Mouse (Mus musculus) bone marrow macrophage, adult 2 months (primary cell): ENCODE results near the gene 2810006K23Rik. TPM values are rescaled to one million over a fixed set of nuclear protein-coding genes. Genes with fewer than 3 reads are reported as not detected.
A peak's percentile ranks its signal among the peaks of the same experiment; 100 is the strongest.
"Not testable (repeated sequence)": the region's sequence is repeated elsewhere in the genome, so short reads cannot be mapped to it uniquely, and the experiment has no call there.

Source experiments
- H3K27ac ChIP-seq: 2 replicates; pipeline ENCODE4 v1.5.1; 2012; ENCODE audit warnings: low read depth, low read length; ENCODE audit not compliant: insufficient read depth
- H3K4me1 ChIP-seq: 2 replicates; pipeline ENCODE4 v1.6.1; 2012; ENCODE audit warnings: low read length; ENCODE audit not compliant: control insufficient read depth, insufficient read depth
- H3K4me3 ChIP-seq: 2 replicates; pipeline ENCODE4 v1.5.1; 2012; ENCODE audit warnings: mild to moderate bottlenecking, low read length, moderate library complexity; ENCODE audit not compliant: insufficient read depth
- CTCF ChIP-seq: IDR thresholded peaks from 2 replicates; pipeline ENCODE4 v1.5.1; 2012; ENCODE audit warnings: low read depth, mild to moderate bottlenecking, low read length, moderate library complexity
- POLR2A ChIP-seq: IDR thresholded peaks from 2 replicates; pipeline ENCODE4 v1.6.1; 2012; ENCODE audit warnings: mild to moderate bottlenecking, low read depth, low read length, borderline replicate concordance
- polyA plus RNA-seq: library from polyadenylated mRNA; stranded (reverse); fragments of >200 nt; gene quantifications from 2 replicates; pipeline ENCODE4 v1.2.4, GENCODE M21; 2012; ENCODE audit not compliant: missing spikeins, insufficient read depth, insufficient read length

The 2810006K23Rik gene
- polyA plus RNA-seq, 1 experiment, result 12.4 TPM

- H3K27ac ChIP-seq, result no peak overlapping the region
- TF ChIP-seq CTCF (no peak), POLR2A (no peak)
- H3K4me1 ChIP-seq, result peaks cover 22% of the 10 kb centered on the region
- no peak overlapping the region for H3K4me3 ChIP-seq
Measured at GRCm38 (mm10) chr5:124355425-124355959, 27.6 kb downstream of the 2810006K23Rik start.

GRCm38 (mm10) chr5:124356695-124357094 lies 28.8 kb downstream of the 2810006K23Rik start:
- TF ChIP-seq POLR2A (no peak), CTCF (no peak)
- Histone ChIP-seq H3K4me1 (peaks cover 12% of the 10 kb centered on the region), H3K4me3 (no peak overlapping the region), H3K27ac (no peak overlapping the region)

- H3K27ac ChIP-seq, result no peak overlapping the region
- no peaks in the 10 kb centered on the region for H3K4me1 ChIP-seq
- TF ChIP-seq POLR2A (no peak), CTCF (no peak)
- no peak overlapping the region for H3K4me3 ChIP-seq
Measured at GRCm38 (mm10) chr5:124359641-124360040, 31.8 kb downstream of the 2810006K23Rik start.

DNA sequence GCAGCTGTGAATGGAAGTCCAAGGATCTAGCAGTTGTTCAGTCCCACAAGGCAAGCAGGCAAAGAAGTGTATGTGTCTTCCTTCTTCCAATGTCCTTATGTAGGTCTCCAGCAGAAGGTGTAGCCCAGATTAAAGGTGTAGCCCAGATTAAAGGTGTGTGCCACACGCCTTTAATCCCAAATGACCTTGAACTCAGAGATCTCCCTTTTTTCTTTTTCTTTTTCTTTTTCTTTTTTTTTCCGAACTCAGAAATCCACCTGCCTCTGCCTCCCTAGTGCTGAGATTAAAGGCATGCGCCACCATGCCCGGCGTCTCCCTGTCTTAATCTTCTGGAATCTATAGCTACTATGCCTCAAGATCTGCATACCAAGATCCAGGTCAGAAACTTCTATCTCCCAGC lies 35.1 kb downstream of the 2810006K23Rik start, which contains the start of gene Cdk2ap1:
Cdk2ap1 (minus strand) TSS at position 101 of the 400 bp plus-strand sequence.
- H3K4me1 ChIP-seq, H3K4me3 ChIP-seq, H3K27ac ChIP-seq: not testable (repeated sequence)

DNA sequence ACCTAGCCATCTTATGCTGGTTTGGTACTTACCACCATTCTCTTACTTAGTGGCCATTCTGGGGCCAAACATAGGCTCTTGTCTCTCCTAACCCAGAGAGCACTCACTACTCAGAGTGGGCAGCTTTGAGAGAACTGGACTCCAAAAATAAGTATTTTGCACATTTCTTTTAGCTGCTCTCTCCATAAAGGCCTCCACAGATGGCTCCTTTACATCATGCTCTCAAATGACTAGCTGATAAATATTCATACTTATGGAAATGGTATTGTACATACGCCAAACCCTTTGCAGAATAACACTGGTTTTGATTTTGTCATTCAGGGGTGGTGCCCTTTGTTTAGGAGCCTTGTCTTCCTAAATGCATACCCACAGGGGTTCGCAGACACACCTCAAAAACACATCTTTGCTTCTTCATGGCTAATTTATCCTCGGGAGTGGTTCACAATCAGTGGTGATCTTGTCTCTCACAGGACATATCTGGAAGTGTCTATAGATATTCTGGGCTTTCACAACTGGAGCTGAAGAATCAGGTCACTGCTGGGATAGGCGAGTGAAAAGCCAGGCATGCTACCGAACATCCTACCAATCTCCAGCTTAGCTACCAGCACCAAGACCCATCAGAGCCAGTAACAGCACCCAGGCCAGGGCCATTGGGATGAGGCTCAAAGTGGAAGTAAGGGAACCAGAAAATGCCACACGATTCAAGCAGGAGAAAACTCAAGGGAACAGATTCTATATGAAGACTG lies 36.5 kb downstream of the 2810006K23Rik start:
- H3K4me3 ChIP-seq, result no peak overlapping the region
- no peak overlapping the region for H3K27ac ChIP-seq
- H3K4me1 ChIP-seq, result peaks cover 6% of the 10 kb centered on the region; the same call in 1 of the 2 replicates
- TF ChIP-seq POLR2A (no peak), CTCF (no peak)

DNA sequence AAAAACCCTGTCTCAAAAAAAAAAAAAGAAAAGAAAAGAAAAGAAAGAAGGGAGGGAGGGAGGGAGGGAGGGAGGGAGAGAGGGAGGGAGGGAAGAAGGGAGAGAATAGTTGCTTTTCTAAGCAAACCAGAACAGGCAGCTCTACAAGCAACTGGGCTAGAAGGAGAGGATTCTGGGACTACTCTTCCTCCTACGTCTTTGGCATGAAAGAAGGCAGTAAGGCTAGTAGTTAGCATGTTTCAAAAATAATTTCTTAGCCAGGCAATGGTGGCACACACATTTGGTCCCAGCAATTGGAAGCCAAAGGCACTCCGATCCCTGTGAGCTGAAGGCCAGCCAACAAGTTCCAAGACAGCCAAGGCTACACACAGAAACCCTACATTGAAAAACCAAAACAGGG lies 37.9 kb downstream of the 2810006K23Rik start:
- TF ChIP-seq CTCF (no peak), POLR2A (no peak)
- peaks cover 6% of the 10 kb centered on the region; the same call in 1 of the 2 replicates for H3K4me1 ChIP-seq
- H3K4me3 ChIP-seq, result no peak overlapping the region
- no peak overlapping the region for H3K27ac ChIP-seq

- Histone ChIP-seq H3K4me1 (peaks cover 6% of the 10 kb centered on the region; the same call in 1 of the 2 replicates), H3K4me3 (no peak overlapping the region), H3K27ac (no peak overlapping the region)
- TF ChIP-seq POLR2A, result no peak
- no peak for TF ChIP-seq CTCF
Measured at GRCm38 (mm10) chr5:124366721-124367120, 38.8 kb downstream of the 2810006K23Rik start.

GRCm38 (mm10) chr5:124374298-124374697 lies 46.4 kb downstream of the 2810006K23Rik start:
- H3K4me3 ChIP-seq, result no peak overlapping the region
- TF ChIP-seq CTCF, result no peak

DNA sequence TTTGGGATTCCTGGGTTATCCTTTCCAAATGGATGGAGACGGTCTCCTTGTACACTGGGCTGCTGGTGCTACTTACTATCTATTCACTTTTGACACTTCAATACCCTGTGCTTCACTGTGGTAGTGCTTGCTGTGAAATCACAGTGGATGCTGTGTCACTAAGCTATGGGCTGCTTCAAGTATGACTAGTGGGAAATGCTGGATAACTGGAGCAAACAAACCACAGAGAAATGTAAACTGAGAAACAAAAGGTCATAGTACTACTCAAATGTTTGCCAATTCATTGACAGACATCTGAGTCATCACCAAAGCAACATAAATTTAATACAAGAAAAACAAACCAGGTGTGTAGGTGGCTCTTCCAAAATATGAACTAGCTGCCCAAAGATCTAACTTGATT lies 48.5 kb downstream of the 2810006K23Rik start:
- Histone ChIP-seq H3K27ac (no peak overlapping the region), H3K4me1 (peaks cover 6% of the 10 kb centered on the region), H3K4me3 (no peak overlapping the region)
- no peak for TF ChIP-seq CTCF
- TF ChIP-seq POLR2A, result no peak

More at GRCm38 (mm10) chr5:124374298-124374697, 46.4 kb downstream of the 2810006K23Rik start:
- H3K4me1 ChIP-seq, result peaks cover 6% of the 10 kb centered on the region
- H3K27ac ChIP-seq, result no peak overlapping the region

DNA sequence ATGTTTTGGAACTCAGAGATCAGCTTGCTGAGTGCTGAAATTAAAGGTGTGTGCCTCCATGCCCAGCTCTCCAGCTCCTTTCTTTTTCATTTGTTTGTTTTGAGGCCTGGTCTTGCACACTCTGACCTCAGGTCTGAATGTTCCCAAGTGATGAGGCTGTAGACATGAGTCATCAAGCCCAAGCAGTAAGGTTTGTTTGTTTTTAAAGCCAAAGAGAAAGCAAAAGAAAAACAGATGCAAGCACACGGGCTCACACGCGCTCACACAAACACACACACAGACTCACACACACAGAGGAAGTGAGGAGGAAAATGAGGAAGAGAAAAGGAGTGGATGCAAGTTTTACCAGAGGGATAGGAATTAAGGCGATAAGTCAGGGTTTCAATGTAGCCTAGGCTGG lies 49.3 kb downstream of the 2810006K23Rik start:
- Histone ChIP-seq H3K27ac (peak overlapping the region; percentile 15; the same call in 1 of the 2 replicates), H3K4me3 (no peak overlapping the region)

GRCm38 (mm10) chr5:124380121-124380520 lies 52.2 kb downstream of the 2810006K23Rik start:
- peaks cover 6% of the 10 kb centered on the region for H3K4me1 ChIP-seq
- no peak overlapping the region for H3K4me3 ChIP-seq
- no peak for TF ChIP-seq POLR2A
- TF ChIP-seq CTCF, result no peak
- H3K27ac ChIP-seq, result no peak overlapping the region

More for the DNA sequence above, 49.3 kb downstream of the 2810006K23Rik start:
- TF ChIP-seq CTCF, result no peak
- no peak for TF ChIP-seq POLR2A
- H3K4me1 ChIP-seq, result peaks cover 6% of the 10 kb centered on the region
